Mouse (Mus musculus) thymus, adult 2 months (tissue): ENCODE data around the gene Nod2.

ENCODE experiments used
- CTCF ChIP-seq: fragments of 200-500 bp; IDR thresholded peaks from 2 replicates; pipeline ENCODE4 v1.5.1; 2012; ENCODE audit warnings: mild to moderate bottlenecking, control low read depth, low read length, moderate library complexity, borderline replicate concordance; ENCODE audit not compliant: control insufficient read depth, poor library complexity, insufficient read depth; ENCODE audit errors: extremely low read depth
- POLR2A ChIP-seq: fragments of 200-500 bp; IDR thresholded peaks from 2 replicates; pipeline ENCODE4 v1.6.1; 2012; ENCODE audit warnings: mild to moderate bottlenecking, low read length, control low read depth, moderate library complexity; ENCODE audit not compliant: control insufficient read depth, poor library complexity, insufficient read depth; ENCODE audit errors: extremely low read depth

DNA sequence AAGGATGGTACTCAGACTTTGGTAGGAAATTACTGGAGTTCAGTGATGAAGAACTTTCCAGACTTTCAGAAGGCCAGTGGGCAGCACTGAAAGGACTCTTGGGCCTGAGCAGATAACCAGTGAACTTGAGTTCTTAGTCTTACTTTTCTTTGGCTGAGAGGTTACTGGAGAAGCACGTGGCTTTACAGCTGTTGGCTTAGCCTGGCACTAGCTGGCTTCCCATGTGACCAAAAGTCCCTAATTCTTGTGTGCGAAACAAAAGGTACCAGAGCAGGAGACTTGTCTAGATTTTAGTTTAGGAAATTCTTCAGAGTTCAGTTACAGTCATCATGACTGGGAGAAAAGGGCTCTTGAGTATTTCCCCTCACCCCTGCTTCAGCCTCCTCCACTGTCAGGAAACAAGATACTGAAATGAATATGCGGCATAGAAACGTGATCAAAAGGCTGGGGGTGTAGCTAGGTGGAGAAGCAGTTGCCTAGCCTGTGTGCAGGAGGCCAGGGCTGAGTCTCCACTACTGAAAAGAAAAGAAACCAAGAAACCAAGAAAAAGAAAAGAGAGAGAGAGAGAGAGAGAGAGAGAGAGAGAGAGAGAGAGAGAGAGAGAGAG lies 44.3 kb downstream of the Nod2 start:
- TF ChIP-seq CTCF (no peak), POLR2A (no peak)
